Comparison of ENCODE assay signal across 13 mouse cellular contexts in genomic region chr13:54912894-54913621, GRCm38 (mm10). TPM values are rescaled to one million over a fixed set of nuclear protein-coding genes. Genes with fewer than 3 reads are reported as not detected.
A peak's percentile ranks its signal among the peaks of the same experiment; 100 is the strongest.
DNase-seq lines count a peak whose midpoint lies in the region; ATAC-seq and TF ChIP-seq lines count a peak whose summit lies in the region.
"Had no signal": no experiment of that assay in that cellular context is flagged by ENCODE, and none has a peak within 500 bp of the region (broad histone marks: within the 10 kb centered on the region; RNA-seq: fewer than 3 reads in every experiment).

No protein-coding gene starts in this region.

- H3K9me3 ChIP-seq in hindbrain, embryonic 15.5 days, result no peaks in the 10 kb centered on the region
- no peaks in the 10 kb centered on the region for H3K9me3 ChIP-seq in hindbrain, embryonic 14.5 days (ENCODE audit: control insufficient read depth, low read length)
- H3K9me3 ChIP-seq in midbrain, embryonic 13.5 days, result 0 out of 2 replicates have a peak, but pooled peaks cover 8% of the 10 kb centered on the region
- H3K9me3 ChIP-seq in midbrain, postnatal 0 days (ENCODE audit: low read length), result no peaks in the 10 kb centered on the region
- H3K9me3 ChIP-seq in forebrain, embryonic 12.5 days, result no peaks in the 10 kb centered on the region
- H3K9me3 ChIP-seq: limb, embryonic 15.5 days had no signal

- no peak overlapping the region for H3K4me2 ChIP-seq in hindbrain, embryonic 15.5 days
- H3K4me2 ChIP-seq in hindbrain, embryonic 14.5 days (replicated peaks), result no peak overlapping the region
- H3K4me2 ChIP-seq in midbrain, embryonic 13.5 days (replicated peaks), result no peak overlapping the region; the same call in 1 of the 2 replicates
- H3K4me2 ChIP-seq in midbrain, postnatal 0 days (ENCODE audit: low read depth, low read length, poor library complexity, severe bottlenecking), result no peak overlapping the region
- no peak overlapping the region for H3K4me2 ChIP-seq in forebrain, embryonic 12.5 days
- H3K4me2 ChIP-seq: heart, embryonic 15.5 days; limb, embryonic 15.5 days had no signal

- H3K4me3 ChIP-seq in hindbrain, embryonic 15.5 days, result no peak overlapping the region
- H3K4me3 ChIP-seq in hindbrain, embryonic 14.5 days (replicated peaks; ENCODE audit: low read length), result no peak overlapping the region
- H3K4me3 ChIP-seq in midbrain, embryonic 13.5 days (replicated peaks), result no peak overlapping the region
- no peak overlapping the region for H3K4me3 ChIP-seq in midbrain, postnatal 0 days (ENCODE audit: low read depth, low read length)
- no peak overlapping the region for H3K4me3 ChIP-seq in forebrain, embryonic 12.5 days (replicated peaks)
- H3K4me3 ChIP-seq: heart, embryonic 15.5 days; limb, embryonic 15.5 days had no signal

- no peak overlapping the region for H3K9ac ChIP-seq in hindbrain, embryonic 15.5 days
- no peak overlapping the region for H3K9ac ChIP-seq in hindbrain, embryonic 14.5 days
- H3K9ac ChIP-seq in midbrain, embryonic 13.5 days (replicated peaks), result no peak overlapping the region
- H3K9ac ChIP-seq in midbrain, postnatal 0 days (replicated peaks; ENCODE audit: low read length, poor library complexity, severe bottlenecking), result no peak overlapping the region
- H3K9ac ChIP-seq in forebrain, embryonic 12.5 days, result no peak overlapping the region; the same call in 1 of the 2 replicates
- H3K9ac ChIP-seq: heart, embryonic 15.5 days; limb, embryonic 15.5 days had no signal

- no peak overlapping the region for H3K27ac ChIP-seq in hindbrain, embryonic 15.5 days (replicated peaks)
- H3K27ac ChIP-seq in hindbrain, embryonic 14.5 days, result no peak overlapping the region
- 0 out of 2 replicates have a peak overlapping the region, but pooled peaks have one; percentile 17 for H3K27ac ChIP-seq in midbrain, embryonic 13.5 days
- no peak overlapping the region; the same call in 1 of the 2 replicates for H3K27ac ChIP-seq in midbrain, postnatal 0 days (ENCODE audit: low read depth, low read length)
- no peak overlapping the region for H3K27ac ChIP-seq in forebrain, embryonic 12.5 days
- H3K27ac ChIP-seq: heart, embryonic 15.5 days; limb, embryonic 15.5 days had no signal

- no peaks in the 10 kb centered on the region for H3K36me3 ChIP-seq in hindbrain, embryonic 15.5 days
- H3K36me3 ChIP-seq in hindbrain, embryonic 14.5 days (replicated peaks; ENCODE audit: control insufficient read depth, insufficient read depth), result no peaks in the 10 kb centered on the region
- no peaks in the 10 kb centered on the region for H3K36me3 ChIP-seq in midbrain, embryonic 13.5 days
- H3K36me3 ChIP-seq in midbrain, postnatal 0 days (ENCODE audit: insufficient read depth, low read length), result no peaks in the 10 kb centered on the region
- H3K36me3 ChIP-seq in forebrain, embryonic 12.5 days (replicated peaks), result no peaks in the 10 kb centered on the region
- H3K36me3 ChIP-seq: heart, embryonic 15.5 days; limb, embryonic 15.5 days had no signal

- peaks cover 22% of the 10 kb centered on the region for H3K4me1 ChIP-seq in hindbrain, embryonic 15.5 days (replicated peaks)
- H3K4me1 ChIP-seq in hindbrain, embryonic 14.5 days (replicated peaks; ENCODE audit: control insufficient read depth, insufficient read depth, low read length), result peaks cover 17% of the 10 kb centered on the region
- peaks cover 30% of the 10 kb centered on the region for H3K4me1 ChIP-seq in midbrain, embryonic 13.5 days (replicated peaks)
- peaks cover 14% of the 10 kb centered on the region; the same call in 1 of the 2 replicates for H3K4me1 ChIP-seq in midbrain, postnatal 0 days (ENCODE audit: insufficient read depth, low read length)
- H3K4me1 ChIP-seq in forebrain, embryonic 12.5 days, result peaks cover 20% of the 10 kb centered on the region

- WGBS in hindbrain, embryonic 15.5 days, result 13% methylated on average over 16 of the region's 16 CpGs
- 13% methylated on average over 16 of the region's 16 CpGs for WGBS in hindbrain, embryonic 14.5 days
- 14% methylated on average over 16 of the region's 16 CpGs for WGBS in midbrain, embryonic 13.5 days
- 19% methylated on average over 16 of the region's 16 CpGs for WGBS in midbrain, postnatal 0 days
- WGBS in forebrain, embryonic 12.5 days, result 16% methylated on average over 16 of the region's 16 CpGs

- no peak for DNase-seq in hindbrain, embryonic 14.5 days (ENCODE audit: low spot score)
- no peak for DNase-seq in midbrain, postnatal 0 days (ENCODE audit: low spot score)
- peak; percentile 7 to 29 for DNase-seq in lung, postnatal 4 days
- no peak for DNase-seq in adipocyte (ENCODE audit: low spot score)
- DNase-seq in spleen, adult 18-20 months, result no peak
- DNase-seq: adrenal gland, adult 8-10 months; cerebellum, adult 11 months had no signal

- H3K27me3 ChIP-seq in hindbrain, embryonic 15.5 days, result no peaks in the 10 kb centered on the region
- H3K27me3 ChIP-seq in hindbrain, embryonic 14.5 days (ENCODE audit: control insufficient read depth, insufficient read depth, low read length), result 0 out of 2 replicates have a peak, but pooled peaks cover 4% of the 10 kb centered on the region
- peaks cover 21% of the 10 kb centered on the region for H3K27me3 ChIP-seq in midbrain, embryonic 13.5 days
- H3K27me3 ChIP-seq in midbrain, postnatal 0 days (ENCODE audit: insufficient read depth, low read length), result no peaks in the 10 kb centered on the region
- peaks cover 42% of the 10 kb centered on the region for H3K27me3 ChIP-seq in forebrain, embryonic 12.5 days

- no peak for TF ChIP-seq CTCF in midbrain, postnatal 0 days (IDR thresholded peaks at IDR 0.05)

- 0 out of 2 replicates have a peak, but pooled peaks have one; percentile 17 for ATAC-seq in hindbrain, embryonic 15.5 days (ENCODE audit: low FRiP score, low read depth)
- no peak for ATAC-seq in hindbrain, embryonic 14.5 days (ENCODE audit: low FRiP score)
- peak; percentile 40; the same call in 1 of the 2 replicates for ATAC-seq in midbrain, embryonic 13.5 days
- no peak for ATAC-seq in midbrain, postnatal 0 days (ENCODE audit: low FRiP score)
- 0 out of 2 replicates have a peak, but pooled peaks have one; percentile 17 for ATAC-seq in forebrain, embryonic 12.5 days (ENCODE audit: low FRiP score)
- ATAC-seq: intestine, postnatal 0 days had no signal

RNA-seq across cellular contexts. Expression of gene Unc5a, which starts 36.2 kb away (rescaled TPM):
- polyA plus RNA-seq in hindbrain, embryonic 15.5 days (2015; fragmentation: Nextera tagmentation; extraction: Ambion mirVana), result 13.2 and 16.0 TPM in 2 replicates
- polyA plus RNA-seq in hindbrain, embryonic 14.5 days (2014; fragmentation: Nextera tagmentation; extraction: Ambion mirVana), result 15.3 and 16.9 TPM in 2 replicates
- polyA plus RNA-seq in midbrain, embryonic 13.5 days (2015; fragmentation: Nextera tagmentation; extraction: Ambion mirVana), result 5.9 and 7.3 TPM in 2 replicates
- total RNA-seq in midbrain, postnatal 0 days (2014; rRNA removed), result 24.2 and 29.0 TPM in 2 replicates
- 12.7 and 14.3 TPM in 2 replicates for polyA plus RNA-seq in midbrain, postnatal 0 days (2015; fragmentation: Nextera tagmentation; extraction: Ambion mirVana)
- polyA plus RNA-seq in forebrain, embryonic 12.5 days (2016; fragmentation: Nextera tagmentation; extraction: Ambion mirVana), result 4.8 and 5.6 TPM in 2 replicates

Comparison
In these comparisons a context has a peak if more than half of its experiments do, and no peak if none do; other contexts are left out.
1. ATAC-seq: peak in hindbrain, embryonic 15.5 days (single experiment), midbrain, embryonic 13.5 days (single experiment) and forebrain, embryonic 12.5 days (single experiment); none in hindbrain, embryonic 14.5 days (single experiment) and midbrain, postnatal 0 days (single experiment).
2. DNase-seq: peak in lung, postnatal 4 days (2 of 2); none in hindbrain, embryonic 14.5 days (single experiment), midbrain, postnatal 0 days (single experiment), adipocyte (single experiment) and spleen, adult 18-20 months (0 of 2).